Mouse (Mus musculus): ENCODE measurements around the gene Timm17b.

GRCm38 (mm10) chrX:7883841-7884567, 15.2 kb upstream of the Timm17b start, which contains the start of gene Slc35a2:
- TF ChIP-seq TBP (IDR thresholded peaks at IDR 0.05; ENCODE audit: low read depth, low read length) (no peak), TCF12 (IDR thresholded peaks at IDR 0.05; ENCODE audit: low read depth, low read length) (no peak; the same call in 1 of the 2 replicates), KAT2A (conservative IDR thresholded peaks at IDR 0.05; ENCODE audit: low read depth, low read length) (no peak), TAL1 (IDR thresholded peaks at IDR 0.05; ENCODE audit: low read length) (no peak)
